Mouse (Mus musculus) liver, adult 10 weeks (tissue): ENCODE results near the gene Rubcnl. TPM values are rescaled to one million over a fixed set of nuclear protein-coding genes. Genes with fewer than 3 reads are reported as not detected.

Experiments
- polyA plus RNA-seq: library from polyadenylated mRNA; stranded (reverse); fragments of 350-450 nt; fragmentation: Illumina TruSeq; extraction: RNeasy Lipid Tissue Mini Kit (QIAGEN cat#74804); gene quantifications from one replicate; pipeline ENCODE4 v1.2.3, GENCODE M21; 2014; ENCODE audit warnings: low read depth, low replicate concordance

Gene Rubcnl
- not detected for polyA plus RNA-seq

DNA sequence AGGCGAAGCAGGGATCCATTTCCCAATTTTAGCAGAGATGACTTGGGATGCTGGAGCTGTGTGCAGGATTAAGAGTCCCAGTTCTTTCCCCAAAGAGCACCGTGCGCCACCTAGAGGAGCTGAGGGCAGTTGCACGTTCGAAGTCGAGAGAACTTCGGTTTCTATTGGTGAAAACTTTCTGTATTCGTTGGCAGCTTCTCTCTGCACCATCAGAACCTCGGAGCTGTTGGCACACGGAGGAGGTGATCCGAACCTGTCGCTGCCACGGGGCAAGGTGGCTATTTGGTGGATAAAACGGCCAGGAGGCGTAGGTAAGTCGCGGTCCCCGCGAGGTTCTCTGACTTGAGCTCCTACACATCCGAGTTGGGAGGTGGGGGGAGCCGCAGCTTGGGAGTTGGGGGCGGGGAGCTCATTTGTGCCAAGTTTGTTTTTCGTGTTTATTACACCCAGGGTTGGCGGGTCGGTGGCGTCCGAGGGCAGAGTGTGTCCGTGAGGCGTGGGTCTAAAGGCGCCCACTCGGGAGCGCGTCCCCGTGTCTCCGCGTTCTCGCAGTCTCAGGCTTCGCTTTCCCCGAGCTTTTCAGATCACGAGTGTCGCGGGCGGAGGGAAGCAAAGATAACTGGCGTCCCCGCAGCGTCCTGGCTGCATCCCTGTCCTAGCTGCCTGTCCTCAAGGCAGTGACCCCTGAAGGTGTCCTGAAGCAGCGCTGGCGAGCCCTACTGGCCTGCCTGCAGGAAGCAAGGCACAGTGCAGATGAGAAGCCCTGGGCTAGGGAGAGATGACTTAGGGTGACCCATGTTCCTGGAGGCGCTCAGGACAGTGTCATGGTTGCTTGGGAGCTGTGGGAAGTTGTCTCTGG is at the start of gene Rubcnl:
TSS of gene Rubcnl (plus strand) at position 172 of the 859 bp plus-strand sequence.

Other genes with a start within 250 kb of the Rubcnl start
- 4.1 TPM for gene Lrch1, start 68.2 kb upstream of the Rubcnl start, polyA plus RNA-seq
- gene Lrrc63, start 114.9 kb downstream of the Rubcnl start, polyA plus RNA-seq: not detected
- 74.5 TPM for gene Lcp1, start 115.1 kb downstream of the Rubcnl start, polyA plus RNA-seq
- gene Cpb2, start 226.3 kb downstream of the Rubcnl start, polyA plus RNA-seq: 850 TPM